Comparison of ENCODE assay signal across 8 mouse cellular contexts in the genomic region with DNA sequence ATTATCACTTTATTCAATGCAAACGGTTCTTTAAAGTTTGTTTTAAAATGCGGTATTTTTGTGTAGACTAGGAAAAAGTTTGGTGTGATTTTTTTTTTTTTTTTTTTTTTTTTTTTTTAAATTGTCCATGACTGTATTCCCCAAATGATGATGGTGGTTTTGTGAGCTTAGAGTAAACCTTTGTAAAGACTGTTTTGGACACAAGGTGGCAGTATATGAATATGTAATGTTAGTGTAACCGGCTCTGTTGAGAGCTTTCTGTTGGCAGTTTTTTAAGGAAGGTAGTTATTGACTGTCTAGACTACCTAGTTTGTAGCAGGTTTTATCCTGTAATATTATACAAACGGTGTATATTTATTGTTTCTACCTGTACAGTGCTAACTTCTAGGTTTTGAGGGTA. TPM values are rescaled to one million over a fixed set of nuclear protein-coding genes. Genes with fewer than 3 reads are reported as not detected.
DNase-seq lines count a peak whose midpoint lies in the region; ATAC-seq lines count a peak whose summit lies in the region.

No protein-coding gene starts in this region.

- H3K27ac ChIP-seq in lung, embryonic 16.5 days (ENCODE audit: low read length) = no peak overlapping the region

- no peaks in the 10 kb centered on the region for H3K4me1 ChIP-seq in lung, embryonic 16.5 days (replicated peaks; ENCODE audit: control insufficient read depth, insufficient read depth, low read length)

- peak; percentile 80 for DNase-seq in kidney, adult 9 months
- DNase-seq in kidney, adult 11 months = no peak
- DNase-seq in CD8-positive naive resting alpha-beta T cell, adult 2 months (ENCODE audit: low read depth in 2 of 2, low spot score in 2 of 2) = peak; percentile 13 to 56
- peak; percentile 45 to 76 for DNase-seq in heart, postnatal 10 days
- DNase-seq in splenic B cell, adult 2 months (ENCODE audit: low read depth, low spot score) = peak; percentile 84
- no peak for DNase-seq in gastrocnemius, postnatal 25 days

- H3K4me3 ChIP-seq in lung, embryonic 16.5 days (ENCODE audit: low read length) = no peak overlapping the region

- H3K4me2 ChIP-seq in lung, embryonic 16.5 days (ENCODE audit: low read depth, low read length) = no peak overlapping the region

- intact Hi-C loops in heart, postnatal 10 days (cut with DNase I) = loop anchor here (2.0 to 5.0 kb wide), 2 partner anchors 439 to 574 kb away; no protein-coding TSS in a partner anchor

- H3K27me3 ChIP-seq in lung, embryonic 16.5 days (ENCODE audit: control insufficient read depth, insufficient read depth, low read depth, low read length) = no peaks in the 10 kb centered on the region
- H3K27me3 ChIP-seq in splenic B cell, adult 2 months (ENCODE audit: control insufficient read depth, insufficient read depth, low read length, poor library complexity, severe bottlenecking) = no peaks in the 10 kb centered on the region

- no peak overlapping the region for H3K9ac ChIP-seq in lung, embryonic 16.5 days (ENCODE audit: low read length)

- peaks cover 5% of the 10 kb centered on the region for H3K36me3 ChIP-seq in lung, embryonic 16.5 days (ENCODE audit: control insufficient read depth, insufficient read depth, low read length)
- peaks cover 4% of the 10 kb centered on the region; the same call in 1 of the 2 replicates for H3K36me3 ChIP-seq in splenic B cell, adult 2 months (ENCODE audit: control insufficient read depth, insufficient read depth, low read length, poor library complexity, severe bottlenecking)

- H3K9me3 ChIP-seq in lung, embryonic 16.5 days (ENCODE audit: control insufficient read depth, low read length) = no peaks in the 10 kb centered on the region

- peak; percentile 99 for ATAC-seq in activated CD4-positive, CD25-positive, alpha-beta regulatory T cell, adult 4 months
- ATAC-seq in lung, embryonic 16.5 days (ENCODE audit: low read depth) = peak; percentile 76

- 32% methylated on average over 4 of the region's 4 CpGs for WGBS in lung, embryonic 16.5 days

RNA-seq across cellular contexts. Expression of gene Uchl5, which starts 26.5 kb away (rescaled TPM):
- 10 to 100 TPM; 63.2 to 68.9 TPM for polyA plus RNA-seq in activated CD4-positive, CD25-positive, alpha-beta regulatory T cell, adult 4 months (2017; shearing (Covaris generic))
- 10 to 100 TPM; 19.3 to 20.1 TPM for total RNA-seq in heart, postnatal 10 days (2021)
- 81.7 and 89.3 TPM in 2 replicates for polyA plus RNA-seq in lung, embryonic 16.5 days (2015; fragmentation: Nextera tagmentation; extraction: Ambion mirVana)
- total RNA-seq in gastrocnemius, postnatal 25 days (2021) = 10 to 100 TPM; 23.3 to 23.9 TPM

RNA-seq across cellular contexts. Expression of gene Trove2, which starts 26.7 kb away (rescaled TPM):
- polyA plus RNA-seq in activated CD4-positive, CD25-positive, alpha-beta regulatory T cell, adult 4 months (2017; shearing (Covaris generic)) = 1 to 10 TPM; 3.9 to 4.3 TPM
- 10 to 100 TPM; 11.1 to 12.8 TPM for total RNA-seq in heart, postnatal 10 days (2021)
- polyA plus RNA-seq in lung, embryonic 16.5 days (2015; fragmentation: Nextera tagmentation; extraction: Ambion mirVana) = 20.3 and 20.4 TPM in 2 replicates
- 1 to 10 TPM; 2.5 to 3.1 TPM for total RNA-seq in gastrocnemius, postnatal 25 days (2021)

Comparison
In these comparisons a context has a peak if more than half of its experiments do, and no peak if none do; other contexts are left out.
1. DNase-seq: peak in kidney, adult 9 months (single experiment), CD8-positive naive resting alpha-beta T cell, adult 2 months (2 of 2), heart, postnatal 10 days (2 of 2) and splenic B cell, adult 2 months (single experiment); none in kidney, adult 11 months (single experiment) and gastrocnemius, postnatal 25 days (single experiment).